Mouse (Mus musculus): ENCODE measurements around the gene Smap2. TPM values are rescaled to one million over a fixed set of nuclear protein-coding genes. Genes with fewer than 3 reads are reported as not detected.

Smap2 gene
- 49.8 and 52.9 TPM in 2 replicates for polyA plus RNA-seq (2015; fragmentation: Nextera tagmentation; extraction: Ambion mirVana)

GRCm38 (mm10) chr4:121016928-121017657 lies at the start of gene Smap2:
Gene Smap2 (minus strand): TSS chr4:121017247.

GRCm38 (mm10) chr4:121039331-121040115 lies 22.5 kb upstream of the Smap2 start, which contains the start of gene Col9a2:
Gene Col9a2 (plus strand): TSS chr4:121039385.

GRCm38 (mm10) chr4:120951428-120951973 lies 65.5 kb downstream of the Smap2 start, which contains the start of gene Zfp69:
Gene Zfp69 (minus strand): TSS chr4:120951699.

GRCm38 (mm10) chr4:120924554-120925299 lies 92.3 kb downstream of the Smap2 start, which contains the start of gene Exo5:
Gene Exo5 (minus strand): TSS chr4:120925017.

Small RNAs within 50 kb of the gene (microRNA-seq; reads per million reads assigned to microRNA genes)
- gene Mir7015 = 0.87 reads per million

Other genes with a start within 250 kb of the Smap2 start
- gene Nfyc, start 185.7 kb downstream of the Smap2 start, polyA plus RNA-seq (2015; fragmentation: Nextera tagmentation; extraction: Ambion mirVana) = 66.7 and 74.0 TPM in 2 replicates
- 24.6 and 27.8 TPM in 2 replicates for gene Rims3, start 162.4 kb downstream of the Smap2 start, polyA plus RNA-seq (2015; fragmentation: Nextera tagmentation; extraction: Ambion mirVana)
- 15.0 and 17.8 TPM in 2 replicates for gene Exo5, start 92.2 kb downstream of the Smap2 start, polyA plus RNA-seq (2015; fragmentation: Nextera tagmentation; extraction: Ambion mirVana)
- gene Zfp69, start 65.5 kb downstream of the Smap2 start, polyA plus RNA-seq (2015; fragmentation: Nextera tagmentation; extraction: Ambion mirVana) = 5.0 and 5.7 TPM in 2 replicates
- 29.6 and 29.7 TPM in 2 replicates for gene Col9a2, start 22.1 kb upstream of the Smap2 start, polyA plus RNA-seq (2015; fragmentation: Nextera tagmentation; extraction: Ambion mirVana)
- gene Zmpste24, start 81.0 kb upstream of the Smap2 start, polyA plus RNA-seq (2015; fragmentation: Nextera tagmentation; extraction: Ambion mirVana) = 20.3 and 21.6 TPM in 2 replicates
- gene Tmco2, start 92.0 kb upstream of the Smap2 start, polyA plus RNA-seq (2015; fragmentation: Nextera tagmentation; extraction: Ambion mirVana) = not detected in 2 replicates
- 19.1 and 19.6 TPM in 2 replicates for gene Rlf, start 197.8 kb upstream of the Smap2 start, polyA plus RNA-seq (2015; fragmentation: Nextera tagmentation; extraction: Ambion mirVana)

Data from neural tube, postnatal 0 days (tissue).